Mouse (Mus musculus) limb, embryonic 10.5 days (tissue): ENCODE data around the gene Slc25a26. TPM values are rescaled to one million over a fixed set of nuclear protein-coding genes. Genes with fewer than 3 reads are reported as not detected.
A peak's percentile ranks its signal among the peaks of the same experiment; 100 is the strongest.

Experiments
- DNase-seq: peaks from one replicate; pipeline ENCODE4 v3.0.0-alpha.2; 2017; ENCODE audit warnings: low spot score
- H3K27ac ChIP-seq: fragments of 300-500 bp; sonication (generic); 2 replicates; pipeline ENCODE4 v1.5.1; 2016; ENCODE audit warnings: mild to moderate bottlenecking
- H3K27me3 ChIP-seq: fragments of 300-500 bp; sonication (generic); 2 replicates; pipeline ENCODE4 v1.6.1; 2016; ENCODE audit warnings: low read depth, mild to moderate bottlenecking; ENCODE audit not compliant: poor library complexity, severe bottlenecking
- H3K36me3 ChIP-seq: fragments of 300-500 bp; sonication (generic); 2 replicates; pipeline ENCODE4 v1.6.1; 2016; ENCODE audit warnings: mild to moderate bottlenecking, moderate library complexity
- H3K4me1 ChIP-seq: fragments of 300-500 bp; sonication (generic); 2 replicates; pipeline ENCODE4 v1.6.1; 2016
- H3K4me3 ChIP-seq: fragments of 300-500 bp; sonication (generic); 2 replicates; pipeline ENCODE4 v1.5.1; 2016; ENCODE audit warnings: mild to moderate bottlenecking, moderate library complexity
- H3K9me3 ChIP-seq: fragments of 300-500 bp; sonication (generic); replicated peaks from 2 replicates; pipeline ENCODE4 v1.6.1; 2016; ENCODE audit warnings: mild to moderate bottlenecking
- WGBS: fragments of 180-500 bp; shearing (Covaris S2); methylation state at CpG from one replicate; pipeline ENCODE4 v1.1.7; 2016; 5-methylcytosine and 5-hydroxymethylcytosine counted together
- polyA plus RNA-seq: library from polyadenylated mRNA; unstranded; fragments of >200 nt; fragmentation: Nextera tagmentation; extraction: Ambion mirVana; gene quantifications from 2 replicates; pipeline ENCODE4 v1.2.1, GENCODE M21; 2016

Gene Slc25a26
- polyA plus RNA-seq, 1 experiment from 2014 or later = 8.1 TPM

GRCm38 (mm10) chr6:94561346-94561745, 61.2 kb downstream of the Slc25a26 start:
- Histone ChIP-seq H3K27me3 (no peaks in the 10 kb centered on the region), H3K36me3 (no peaks in the 10 kb centered on the region), H3K4me1 (peaks cover 14% of the 10 kb centered on the region; the same call in 1 of the 2 replicates), H3K9me3 (no peaks in the 10 kb centered on the region), H3K4me3 (no peak overlapping the region), H3K27ac (no peak overlapping the region)
- DNase-seq = no peak
- WGBS = 34% methylated on average over 1 of the region's 1 CpGs

GRCm38 (mm10) chr6:94563203-94563940, 63.2 kb downstream of the Slc25a26 start:
- Histone ChIP-seq H3K9me3 (no peaks in the 10 kb centered on the region), H3K27me3 (no peaks in the 10 kb centered on the region), H3K4me1 (peaks cover 14% of the 10 kb centered on the region; the same call in 1 of the 2 replicates), H3K36me3 (no peaks in the 10 kb centered on the region), H3K4me3 (no peak overlapping the region), H3K27ac (no peak overlapping the region)
- no peak for DNase-seq
- WGBS = 55% methylated on average over 8 of the region's 8 CpGs

GRCm38 (mm10) chr6:94565766-94566165, 65.6 kb downstream of the Slc25a26 start:
- DNase-seq = no peak
- H3K27me3 ChIP-seq = no peaks in the 10 kb centered on the region
- no peak overlapping the region for H3K27ac ChIP-seq
- H3K4me3 ChIP-seq = no peak overlapping the region
- H3K9me3 ChIP-seq = no peaks in the 10 kb centered on the region
- 97% methylated on average over 2 of the region's 2 CpGs for WGBS
- peaks cover 12% of the 10 kb centered on the region; the same call in 1 of the 2 replicates for H3K4me1 ChIP-seq
- H3K36me3 ChIP-seq = no peaks in the 10 kb centered on the region

GRCm38 (mm10) chr6:94568040-94568439, 67.9 kb downstream of the Slc25a26 start:
- 83% methylated on average over 2 of the region's 2 CpGs for WGBS

DNA sequence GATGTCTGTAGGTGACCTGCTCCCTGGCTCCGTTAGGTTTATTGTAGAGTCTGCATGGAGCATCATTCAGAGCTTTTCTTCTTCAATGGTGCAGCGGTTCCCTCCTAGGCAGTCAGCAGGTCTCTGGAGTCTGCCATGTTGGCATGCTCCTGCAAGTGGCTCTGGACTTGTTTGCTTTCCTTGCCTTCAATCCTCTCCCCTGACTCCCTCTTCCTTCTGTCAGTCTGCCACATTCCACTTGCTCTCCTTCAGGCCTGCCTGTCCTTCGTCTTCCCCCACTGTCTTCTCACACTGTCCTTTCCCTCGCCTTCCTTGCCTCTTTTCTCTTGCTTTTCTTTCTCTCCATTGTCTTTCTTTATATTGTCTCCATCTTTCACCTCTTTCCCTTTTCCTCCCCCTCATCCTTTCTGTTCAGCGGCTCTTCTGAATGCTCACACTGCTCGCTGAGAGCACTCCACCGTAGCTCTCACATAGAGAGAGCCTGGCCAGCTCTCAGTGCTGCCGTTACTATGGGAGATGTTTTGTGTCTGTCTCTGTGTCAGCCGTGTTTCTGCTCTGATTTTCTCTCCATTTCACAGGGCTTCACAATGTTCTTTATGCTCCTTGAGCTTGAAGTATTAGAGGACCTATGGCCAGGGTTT, 75.5 kb downstream of the Slc25a26 start:
- no peak overlapping the region for H3K27ac ChIP-seq
- H3K4me3 ChIP-seq = no peak overlapping the region
- no peaks in the 10 kb centered on the region; the same call in 1 of the 2 replicates for H3K4me1 ChIP-seq
- H3K27me3 ChIP-seq = no peaks in the 10 kb centered on the region
- H3K9me3 ChIP-seq = no peaks in the 10 kb centered on the region
- no peak for DNase-seq
- 87% methylated on average over 9 of the region's 9 CpGs for WGBS
- H3K36me3 ChIP-seq = no peaks in the 10 kb centered on the region

More at GRCm38 (mm10) chr6:94568040-94568439, 67.9 kb downstream of the Slc25a26 start:
- Histone ChIP-seq H3K4me1 (peaks cover under 1% of the 10 kb centered on the region; the same call in 1 of the 2 replicates), H3K27me3 (no peaks in the 10 kb centered on the region), H3K4me3 (no peak overlapping the region), H3K9me3 (no peaks in the 10 kb centered on the region), H3K27ac (no peak overlapping the region), H3K36me3 (no peaks in the 10 kb centered on the region)
- DNase-seq = no peak

- no peak for DNase-seq
- H3K27me3 ChIP-seq = no peaks in the 10 kb centered on the region
- no peaks in the 10 kb centered on the region for H3K9me3 ChIP-seq
- 87% methylated on average over 8 of the region's 8 CpGs for WGBS
- no peaks in the 10 kb centered on the region for H3K36me3 ChIP-seq
- H3K4me3 ChIP-seq = no peak overlapping the region
- no peaks in the 10 kb centered on the region; the same call in 1 of the 2 replicates for H3K4me1 ChIP-seq
- H3K27ac ChIP-seq = 0 out of 2 replicates have a peak overlapping the region, but pooled peaks have one; percentile 36
Measured at GRCm38 (mm10) chr6:94577991-94578390, 77.9 kb downstream of the Slc25a26 start.

DNA sequence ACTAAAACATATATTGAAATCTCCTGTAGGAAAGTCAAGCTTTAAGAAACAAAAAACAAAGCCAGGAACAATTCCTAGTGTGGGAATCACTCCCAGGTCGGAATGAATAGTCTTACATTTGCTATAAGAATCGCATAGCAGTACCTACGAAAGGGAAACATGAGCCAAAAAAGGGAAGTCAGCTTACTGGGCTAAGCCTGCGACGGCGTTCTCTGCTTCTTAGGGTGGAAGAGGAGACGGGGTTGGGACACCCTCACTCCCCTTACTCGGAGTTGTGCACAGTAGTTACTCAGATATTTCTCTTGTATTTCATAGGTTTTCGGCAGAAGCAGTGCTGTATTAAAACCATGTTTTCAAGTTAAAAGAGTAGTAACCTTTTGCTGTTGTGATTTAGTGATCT, 81.9 kb downstream of the Slc25a26 start:
- Histone ChIP-seq H3K4me3 (no peak overlapping the region), H3K27me3 (no peaks in the 10 kb centered on the region), H3K36me3 (no peaks in the 10 kb centered on the region), H3K4me1 (no peaks in the 10 kb centered on the region; the same call in 1 of the 2 replicates), H3K27ac (no peak overlapping the region), H3K9me3 (no peaks in the 10 kb centered on the region)
- DNase-seq = no peak
- 95% methylated on average over 9 of the region's 9 CpGs for WGBS

DNA sequence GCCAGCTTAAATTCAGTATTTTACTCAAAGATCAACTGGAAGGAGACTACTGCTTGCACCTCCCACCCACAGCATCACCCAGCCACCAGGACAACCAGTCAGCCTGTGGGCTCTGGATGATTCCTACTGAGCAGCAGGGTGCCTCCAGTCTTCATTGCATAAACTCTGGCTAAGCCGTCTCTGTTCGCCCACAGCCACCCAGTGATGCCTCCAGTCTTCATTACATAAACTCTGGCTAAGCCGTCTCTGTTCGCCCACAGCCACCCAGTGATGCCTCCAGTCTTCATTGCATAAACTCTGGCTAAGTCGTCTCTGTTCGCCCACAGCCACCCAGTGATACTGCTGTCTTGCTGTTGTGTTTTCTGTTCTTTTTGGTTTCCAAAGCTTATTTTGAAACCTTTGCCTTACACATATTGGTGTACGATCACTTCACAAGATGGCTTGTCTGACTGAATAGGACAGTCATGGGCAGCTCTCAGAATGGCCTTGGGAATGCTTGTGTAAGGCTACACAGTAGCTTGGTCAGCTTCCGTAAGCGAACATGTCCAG, 84.1 kb downstream of the Slc25a26 start:
- Histone ChIP-seq H3K27ac (no peak overlapping the region), H3K4me3 (no peak overlapping the region), H3K36me3 (no peaks in the 10 kb centered on the region), H3K9me3 (no peaks in the 10 kb centered on the region), H3K27me3 (no peaks in the 10 kb centered on the region), H3K4me1 (no peaks in the 10 kb centered on the region)
- DNase-seq = no peak
- 93% methylated on average over 9 of the region's 9 CpGs for WGBS

GRCm38 (mm10) chr6:94584976-94585375, 84.8 kb downstream of the Slc25a26 start:
- no peak overlapping the region for H3K4me3 ChIP-seq
- no peak overlapping the region for H3K27ac ChIP-seq
- WGBS = 93% methylated on average over 4 of the region's 4 CpGs
- H3K36me3 ChIP-seq = no peaks in the 10 kb centered on the region
- no peaks in the 10 kb centered on the region for H3K9me3 ChIP-seq
- no peak for DNase-seq
- no peaks in the 10 kb centered on the region for H3K27me3 ChIP-seq
- H3K4me1 ChIP-seq = no peaks in the 10 kb centered on the region

DNA sequence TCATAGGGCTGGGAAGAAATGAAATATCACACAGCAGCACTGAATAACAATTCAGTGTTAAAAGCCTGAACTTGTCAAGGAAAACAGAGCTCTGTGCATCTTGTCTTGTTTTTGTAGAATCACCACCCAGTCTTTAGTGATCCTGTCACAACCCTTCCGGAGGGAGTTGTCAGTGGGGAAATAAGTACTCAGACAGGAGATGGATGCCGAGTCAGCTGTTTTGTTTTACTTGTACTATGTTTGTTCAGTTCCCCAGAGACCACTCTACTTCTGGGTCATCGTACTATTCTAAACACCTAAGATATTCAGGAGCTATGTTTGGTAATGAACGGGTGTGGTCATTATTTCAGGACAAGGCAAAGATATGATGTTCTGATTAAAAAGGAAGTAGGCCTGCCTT, 88.2 kb downstream of the Slc25a26 start:
- no peaks in the 10 kb centered on the region for H3K9me3 ChIP-seq
- H3K36me3 ChIP-seq = no peaks in the 10 kb centered on the region
- H3K4me1 ChIP-seq = peaks cover 14% of the 10 kb centered on the region
- H3K27ac ChIP-seq = no peak overlapping the region
- no peaks in the 10 kb centered on the region for H3K27me3 ChIP-seq
- no peak overlapping the region for H3K4me3 ChIP-seq
- peak; percentile 3 for DNase-seq
- 94% methylated on average over 4 of the region's 4 CpGs for WGBS

DNA sequence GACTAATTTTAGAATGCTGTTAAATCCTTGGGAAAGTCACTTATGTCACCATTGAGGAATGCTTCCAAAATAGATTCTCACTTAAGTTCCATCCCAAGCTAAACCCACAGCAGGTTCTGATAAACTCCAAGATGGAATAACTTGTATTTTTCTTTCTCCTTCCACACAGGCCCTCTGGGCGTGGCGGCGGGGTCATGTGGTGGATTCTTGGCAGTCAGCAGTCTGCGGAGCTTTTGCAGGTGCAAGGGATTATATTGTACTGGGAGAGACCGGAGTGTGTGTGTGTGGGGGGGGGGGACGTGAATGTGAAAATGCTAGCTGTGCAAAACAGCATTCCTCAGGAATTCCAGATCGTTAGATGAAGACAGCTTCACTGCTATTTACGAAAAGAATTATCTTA, 92.1 kb downstream of the Slc25a26 start:
- Histone ChIP-seq H3K4me3 (no peak overlapping the region), H3K9me3 (no peaks in the 10 kb centered on the region), H3K36me3 (no peaks in the 10 kb centered on the region), H3K4me1 (peaks cover 45% of the 10 kb centered on the region), H3K27me3 (no peaks in the 10 kb centered on the region), H3K27ac (no peak overlapping the region)
- DNase-seq = peak; percentile 59
- 37% methylated on average over 8 of the region's 8 CpGs for WGBS

DNA sequence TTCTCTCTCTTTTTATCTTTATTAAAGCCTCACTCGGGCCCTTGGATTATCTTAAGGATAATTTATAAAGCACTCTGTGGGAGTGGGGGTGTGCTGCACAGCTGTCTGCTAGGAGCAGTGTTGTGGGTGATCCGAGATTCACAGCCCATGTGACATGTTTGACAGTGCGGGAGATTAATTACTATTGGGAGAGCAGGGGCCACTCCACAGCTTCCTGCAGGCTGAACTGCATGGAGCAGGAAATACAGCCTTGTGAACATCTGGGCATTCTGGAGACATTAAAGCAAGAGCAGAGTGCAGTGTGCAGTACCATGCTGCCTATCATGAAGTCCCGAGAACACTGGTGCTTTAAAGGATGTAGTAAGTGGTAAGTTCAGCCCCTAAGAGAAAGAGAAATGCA, 92.6 kb downstream of the Slc25a26 start:
- Histone ChIP-seq H3K4me3 (no peak overlapping the region), H3K27me3 (no peaks in the 10 kb centered on the region), H3K9me3 (no peaks in the 10 kb centered on the region), H3K36me3 (no peaks in the 10 kb centered on the region), H3K4me1 (peaks cover 46% of the 10 kb centered on the region), H3K27ac (peak overlapping the region; percentile 53; the same call in 1 of the 2 replicates)
- peak; percentile 39 for DNase-seq
- WGBS = 13% methylated on average over 4 of the region's 4 CpGs

- Histone ChIP-seq H3K4me1 (peaks cover 46% of the 10 kb centered on the region), H3K27me3 (no peaks in the 10 kb centered on the region), H3K9me3 (no peaks in the 10 kb centered on the region), H3K4me3 (no peak overlapping the region), H3K27ac (peak overlapping the region; percentile 30; the same call in 1 of the 2 replicates), H3K36me3 (no peaks in the 10 kb centered on the region)
- 70% methylated on average over 6 of the region's 6 CpGs for WGBS
- peak; percentile 27 for DNase-seq
Measured at GRCm38 (mm10) chr6:94594096-94594665, 94.0 kb downstream of the Slc25a26 start.
